Mouse (Mus musculus) megakaryocyte, adult 5-6 weeks (primary cell): ENCODE results near the gene Efnb2. TPM values are rescaled to one million over a fixed set of nuclear protein-coding genes. Genes with fewer than 3 reads are reported as not detected.

Source experiments
- ATAC-seq: 2 replicates; pipeline ENCODE4 v1.8.0; 2016; ENCODE audit warnings: mild to moderate bottlenecking, inconsistent platforms; ENCODE audit not compliant: poor library complexity, severe bottlenecking
- total RNA-seq, 2 experiments: library from RNA; stranded (forward) in 1 of 2; stranded (reverse) in 1 of 2; fragments of 153-499, 151-499 nt in 1 of 2; fragments of 221-1000, 200-1000 nt in 1 of 2; gene quantifications; 2 replicates each; pipeline versions ENCODE4 v1.2.3 to v1.2.4; 2015 to 2017

Gene Efnb2
- total RNA-seq, 2 experiments from 2014 or later = 0.18 to 0.78 TPM

DNA sequence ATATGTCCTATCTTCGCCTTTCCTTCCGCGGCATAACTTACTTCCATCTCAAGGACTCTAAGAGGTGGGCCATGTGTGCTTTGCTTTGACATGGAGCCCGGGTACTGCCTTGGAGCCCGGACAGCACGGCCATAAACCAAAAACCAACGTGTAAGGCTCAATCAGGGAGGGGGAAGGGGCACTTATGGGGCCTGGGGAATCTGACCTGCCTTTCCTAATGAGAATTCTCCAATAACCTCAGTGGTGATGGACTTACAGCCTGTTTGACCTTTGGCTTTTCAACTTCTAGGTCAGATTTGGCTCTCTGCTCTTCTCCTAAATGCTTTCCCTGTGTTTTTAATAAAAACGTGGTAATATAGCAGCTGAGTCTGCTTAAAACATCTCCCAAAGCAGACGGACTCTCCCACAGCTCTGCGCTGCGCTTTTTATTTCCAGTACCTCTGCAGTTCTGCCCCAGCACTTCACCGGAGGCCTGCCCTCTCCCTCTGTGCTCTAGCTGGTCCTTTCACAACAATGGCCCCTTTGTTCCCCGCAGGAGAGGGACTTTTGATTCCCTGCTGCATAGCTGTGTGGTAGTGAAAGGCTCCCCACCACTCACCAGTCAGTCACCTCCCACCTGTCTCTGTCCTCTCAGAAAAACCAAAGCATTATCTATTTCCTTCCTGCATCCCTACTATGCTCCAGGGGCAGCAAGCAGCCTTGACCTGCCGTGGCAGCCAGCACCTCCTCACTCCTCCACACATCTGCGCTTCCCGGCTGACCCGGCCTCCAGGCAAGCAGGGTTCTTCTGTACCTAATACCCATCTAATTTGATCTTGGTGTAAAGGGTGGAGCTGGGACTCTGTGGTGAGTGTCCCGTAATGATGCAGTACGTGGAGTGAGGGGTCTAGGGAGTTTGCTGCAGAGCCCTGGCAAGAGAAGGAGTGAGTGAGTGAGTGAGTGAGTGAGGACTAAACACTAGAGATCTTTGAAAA lies 41.5 kb downstream of the Efnb2 start:
- ATAC-seq = no peak

DNA sequence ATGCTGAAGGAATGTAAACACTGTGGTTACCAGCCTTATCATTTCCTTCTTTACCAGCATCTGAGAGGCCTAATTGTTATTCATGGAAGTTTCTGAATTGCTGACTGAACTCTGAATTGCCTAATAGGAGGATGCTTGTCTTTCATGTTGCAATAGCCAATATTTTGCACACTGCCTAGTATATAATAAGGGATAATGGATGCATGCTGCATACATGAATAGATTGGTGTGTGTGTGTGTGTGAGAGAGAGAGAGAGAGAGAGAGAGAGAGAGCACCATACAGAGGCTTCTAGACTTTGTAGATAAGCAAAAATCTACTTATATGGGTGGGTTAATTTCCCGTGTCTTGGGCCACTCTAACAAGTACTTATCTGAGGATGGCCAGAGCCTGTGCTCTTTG lies 47.2 kb downstream of the Efnb2 start:
- ATAC-seq = no peak

- no peak for ATAC-seq
Measured at GRCm38 (mm10) chr8:8611928-8612327, 49.1 kb downstream of the Efnb2 start.

- no peak for ATAC-seq
Measured at GRCm38 (mm10) chr8:8609791-8610190, 51.3 kb downstream of the Efnb2 start.

GRCm38 (mm10) chr8:8609141-8609540 lies 51.9 kb downstream of the Efnb2 start:
- ATAC-seq = no peak

- no peak for ATAC-seq
Measured at GRCm38 (mm10) chr8:8605621-8606020, 55.4 kb downstream of the Efnb2 start.

DNA sequence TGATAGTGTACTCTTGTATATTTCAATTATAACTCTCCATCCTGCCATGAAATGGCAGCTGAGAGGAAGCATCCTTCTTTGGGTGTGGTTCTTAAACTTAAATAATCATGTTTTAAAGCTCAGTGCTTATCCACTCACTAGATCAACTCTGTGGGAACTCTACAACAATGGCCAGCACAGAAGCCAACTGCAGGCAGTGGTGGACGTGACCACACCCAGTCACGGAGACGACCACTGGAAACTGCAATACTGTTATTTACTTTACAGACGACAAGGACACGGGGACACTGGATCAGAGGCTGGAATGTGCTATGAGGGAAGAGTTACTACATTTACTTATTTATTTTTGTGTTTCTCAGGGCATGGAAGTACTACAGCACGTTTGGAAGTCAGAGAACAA lies 57.2 kb downstream of the Efnb2 start:
- no peak for ATAC-seq

- peak; percentile 43 for ATAC-seq
Measured at GRCm38 (mm10) chr8:8602616-8603461, 58.2 kb downstream of the Efnb2 start.

DNA sequence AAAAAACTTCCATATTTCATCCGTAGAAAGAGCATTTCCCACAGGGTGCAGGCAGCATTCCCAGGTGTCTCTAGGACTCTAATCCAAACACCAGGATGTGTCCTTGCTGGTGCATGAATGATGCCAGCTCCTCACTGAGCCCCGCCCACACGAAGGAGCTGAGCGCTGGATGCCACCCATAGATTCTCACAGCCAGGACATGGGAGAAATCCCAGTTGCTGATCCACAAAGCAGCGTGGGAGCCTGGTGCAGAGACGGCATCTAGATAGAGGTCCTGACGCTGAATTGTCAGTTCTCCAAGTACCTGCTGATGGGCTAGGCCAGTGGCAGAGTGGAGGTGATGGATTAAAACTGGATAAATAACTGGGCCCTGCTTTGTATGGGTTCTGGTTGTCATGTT lies 61.1 kb downstream of the Efnb2 start:
- no peak for ATAC-seq

DNA sequence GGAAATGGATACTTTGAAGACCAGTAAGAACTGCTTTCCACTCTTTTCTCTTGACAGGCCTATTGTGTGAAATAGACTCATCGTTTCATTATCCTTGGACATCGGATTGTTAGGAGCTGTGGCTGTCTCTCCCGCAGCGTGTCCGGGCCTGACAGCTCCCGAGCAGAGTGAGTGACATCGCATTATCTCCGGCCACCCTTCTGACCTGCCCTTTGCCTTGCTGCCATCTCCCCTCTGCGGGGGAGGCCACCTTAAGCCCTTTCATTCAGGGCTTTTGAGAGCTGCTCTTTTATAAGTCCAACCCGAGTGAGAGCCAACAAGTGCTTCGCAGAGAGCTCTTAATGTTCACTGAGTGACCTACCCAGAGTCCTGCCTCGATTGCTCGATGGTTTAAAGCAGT lies 63.6 kb downstream of the Efnb2 start:
- ATAC-seq = no peak

- ATAC-seq = no peak
Measured at GRCm38 (mm10) chr8:8595831-8596611, 65.0 kb downstream of the Efnb2 start.

DNA sequence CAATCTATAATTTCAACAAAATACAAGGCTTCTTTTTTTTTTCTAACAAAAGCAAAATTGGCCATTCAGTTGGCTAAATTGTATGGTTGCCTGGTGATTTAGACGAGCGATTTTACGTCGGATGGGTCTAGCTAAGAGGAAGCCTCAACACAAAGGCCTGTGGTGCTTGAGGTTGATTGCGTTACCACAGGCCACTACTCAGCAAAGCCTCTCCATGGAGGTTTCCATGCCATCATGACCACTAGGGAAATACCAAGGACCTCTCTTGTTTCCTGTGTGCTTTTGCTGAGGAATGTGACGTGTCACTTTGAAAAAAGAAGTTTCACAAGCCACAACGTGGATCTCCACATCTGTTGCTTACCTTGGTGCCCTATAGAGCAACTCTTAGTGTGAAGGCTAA lies 67.2 kb downstream of the Efnb2 start:
- no peak for ATAC-seq

DNA sequence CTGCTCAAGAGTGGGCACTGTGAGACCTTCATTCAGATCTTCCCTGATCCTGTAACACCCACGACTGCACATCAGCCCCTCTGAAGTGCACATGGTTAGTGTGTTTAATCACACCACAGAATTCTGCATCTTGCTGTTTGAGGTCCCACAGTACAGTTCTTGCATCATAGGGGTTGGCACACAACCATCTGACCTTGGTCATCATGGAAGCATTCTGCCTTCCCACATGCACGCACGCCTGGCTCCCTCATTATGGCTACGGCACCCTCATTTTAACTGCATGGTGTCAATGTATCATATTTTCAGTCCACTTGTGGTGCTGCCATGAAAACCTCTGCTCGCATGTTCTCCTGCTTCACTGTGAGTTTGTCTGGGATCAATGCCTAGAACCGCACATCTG lies 67.7 kb downstream of the Efnb2 start:
- ATAC-seq = no peak

GRCm38 (mm10) chr8:8592331-8592730 lies 68.7 kb downstream of the Efnb2 start:
- no peak for ATAC-seq

DNA sequence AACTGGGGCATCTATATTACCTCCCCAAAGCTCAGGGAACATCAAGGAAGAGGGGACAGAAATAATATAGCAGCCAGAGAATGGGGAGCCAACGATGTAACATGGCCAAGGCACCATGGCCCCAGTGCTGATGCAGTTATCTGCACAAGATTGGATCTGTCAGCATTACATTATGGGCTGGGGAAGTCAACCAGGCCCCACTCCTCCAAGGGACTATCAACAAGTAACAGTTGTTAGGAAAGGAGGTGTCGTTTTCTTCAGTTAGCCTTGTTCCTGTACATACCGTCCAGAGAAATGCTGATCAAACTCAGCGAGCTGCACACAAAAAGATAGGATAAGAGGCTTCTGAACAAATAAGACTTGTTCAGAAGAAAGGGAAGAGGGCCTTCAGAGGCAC lies 77.1 kb downstream of the Efnb2 start:
- no peak for ATAC-seq

DNA sequence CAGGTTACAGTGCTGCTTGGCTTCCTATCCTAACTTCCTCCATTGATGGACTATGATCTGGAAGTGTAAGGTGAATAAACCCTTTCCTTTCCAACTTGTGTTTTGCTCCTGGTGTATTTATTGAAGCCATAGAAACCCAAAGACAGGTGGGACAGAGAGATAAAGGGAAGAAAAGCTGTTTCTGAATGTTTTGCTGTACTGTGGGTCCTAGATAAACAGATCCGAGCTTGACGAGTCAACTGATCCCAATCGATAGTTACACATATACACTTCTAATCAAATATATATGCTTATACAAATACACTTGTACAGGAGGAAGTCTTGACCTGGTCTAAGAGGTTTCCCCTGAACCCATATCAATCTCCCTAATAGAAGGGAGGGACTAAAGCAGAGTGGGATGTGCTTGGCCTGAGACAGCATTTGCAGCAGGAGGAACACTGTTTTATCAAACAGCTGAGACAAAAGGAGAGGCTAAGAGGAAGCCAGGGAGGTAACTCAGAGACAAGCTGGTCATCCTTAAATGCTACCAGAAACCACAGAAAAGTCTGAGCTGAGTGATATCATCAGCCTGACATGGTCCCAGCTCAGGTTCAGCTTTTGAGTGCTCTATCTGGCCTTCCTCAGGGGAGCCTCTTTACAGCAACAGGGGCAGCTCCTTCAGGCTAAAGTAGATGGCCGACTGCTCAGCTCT lies 77.6 kb downstream of the Efnb2 start:
- ATAC-seq = no peak

DNA sequence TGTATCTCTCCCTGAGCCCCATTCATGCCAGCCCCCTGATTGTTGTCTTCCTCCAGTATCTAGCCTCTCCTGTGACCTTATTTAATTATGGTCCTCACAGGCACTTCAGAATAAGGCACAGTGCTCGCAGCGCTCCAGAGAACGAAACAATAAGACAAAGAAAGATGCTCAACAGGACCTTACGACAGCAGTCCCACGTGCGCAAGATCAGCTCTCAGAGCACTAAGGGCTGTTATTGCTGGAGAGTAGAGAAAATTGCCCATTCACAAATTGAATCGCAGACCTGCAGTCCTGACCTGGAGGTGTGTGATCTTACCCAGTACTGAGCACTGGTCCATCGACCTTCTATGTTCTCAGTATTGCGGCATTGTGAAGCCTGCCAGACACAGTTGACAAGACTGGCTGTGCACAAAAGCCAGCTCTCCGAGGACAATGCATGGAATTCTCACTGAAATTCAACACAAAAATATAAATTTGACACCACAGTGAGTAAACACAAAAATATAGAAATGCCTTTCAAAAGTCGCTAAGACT lies 83.2 kb downstream of the Efnb2 start:
- ATAC-seq = no peak

- ATAC-seq = no peak
Measured at GRCm38 (mm10) chr8:8576833-8577232, 84.2 kb downstream of the Efnb2 start.

DNA sequence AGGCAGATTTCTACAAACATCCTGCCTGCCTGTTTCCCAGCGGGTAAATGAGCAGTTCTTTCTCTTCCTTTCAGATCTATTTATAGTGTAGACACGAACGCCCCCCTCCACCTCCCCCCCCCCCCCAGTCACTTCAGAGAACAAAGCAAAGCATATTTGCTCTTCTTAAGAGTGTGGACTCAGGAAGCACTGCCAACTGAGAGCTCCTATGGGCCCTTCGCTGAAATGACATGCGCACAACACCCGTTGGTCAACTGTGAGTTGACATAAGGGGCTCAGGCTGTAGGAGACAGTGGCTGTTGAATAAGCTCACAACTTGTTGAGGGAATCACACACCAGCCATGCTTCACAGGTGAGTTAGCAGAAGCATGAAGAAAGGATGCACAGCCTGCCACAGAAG lies 84.8 kb downstream of the Efnb2 start:
- ATAC-seq = no peak
